Mouse (Mus musculus) spleen, postnatal 14 days (tissue): ENCODE measurements around the gene Cntn4.
"Not testable (repeated sequence)": the region's sequence is repeated elsewhere in the genome, so short reads cannot be mapped to it uniquely, and the experiment has no call there.

Experiments used
- DNase-seq, 2 experiments: peaks; one replicate each; pipeline ENCODE4 v3.0.0; 2021 to 2022; ENCODE audit warnings: low spot score in 2 of 2

The Cntn4 gene

DNA sequence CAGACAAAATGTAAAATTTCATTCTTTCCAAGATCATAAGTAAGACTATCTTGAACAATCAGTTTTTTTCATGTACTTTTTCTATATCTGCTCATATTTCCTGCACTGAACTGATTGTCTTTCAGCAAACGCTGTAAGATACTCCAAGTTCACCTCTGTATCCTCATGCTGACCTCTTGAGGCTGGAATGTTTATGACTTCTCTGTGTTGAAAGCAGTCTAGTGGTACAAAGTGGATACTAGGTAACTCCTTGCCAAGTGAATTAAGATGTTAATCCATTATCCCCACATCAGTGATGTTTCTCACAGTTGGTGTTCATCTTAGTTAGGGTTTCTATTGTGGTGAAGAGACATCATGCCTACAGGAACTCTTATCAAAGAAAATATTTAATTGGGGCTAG lies 651.5 kb downstream of the Cntn4 start:
- no peak for DNase-seq

DNA sequence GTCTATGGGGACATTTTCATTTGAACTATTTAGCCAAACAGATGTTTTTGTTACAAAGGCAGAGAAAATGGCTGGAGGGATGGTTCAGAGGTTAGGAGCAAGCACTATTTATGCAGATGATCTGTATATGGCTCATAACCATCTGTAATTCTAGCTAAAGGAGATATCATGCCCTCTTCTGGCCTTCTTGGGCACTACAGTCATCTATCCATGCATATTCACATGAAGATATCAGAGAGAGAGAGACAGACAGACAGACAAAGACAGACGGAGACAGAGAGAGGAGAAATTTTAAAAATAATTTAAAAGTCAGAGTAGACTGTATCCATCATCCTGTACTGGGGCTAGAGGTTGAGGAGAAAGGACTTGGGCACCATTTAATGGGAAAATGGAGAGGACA lies 652.2 kb downstream of the Cntn4 start:
- DNase-seq = no peak

DNA sequence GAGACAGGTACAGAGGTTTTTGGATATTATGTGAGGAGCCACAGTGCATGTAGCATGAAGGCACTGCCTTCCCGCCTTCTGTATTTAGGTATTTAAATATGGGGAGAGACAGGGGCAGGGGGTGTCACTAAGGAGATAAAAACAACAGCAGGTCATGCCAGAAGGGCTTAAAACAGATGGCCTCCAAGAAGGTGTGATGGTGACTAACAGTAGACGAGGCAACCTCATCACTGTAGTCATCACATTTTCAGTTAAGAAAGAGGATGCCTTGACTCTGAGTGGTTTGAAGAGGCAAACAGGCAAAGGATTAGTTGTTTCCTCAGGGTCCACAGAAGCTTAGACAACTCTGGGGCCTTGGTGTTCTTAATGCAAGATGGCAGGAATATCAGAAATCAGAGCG lies 655.0 kb downstream of the Cntn4 start:
- DNase-seq = no peak

DNA sequence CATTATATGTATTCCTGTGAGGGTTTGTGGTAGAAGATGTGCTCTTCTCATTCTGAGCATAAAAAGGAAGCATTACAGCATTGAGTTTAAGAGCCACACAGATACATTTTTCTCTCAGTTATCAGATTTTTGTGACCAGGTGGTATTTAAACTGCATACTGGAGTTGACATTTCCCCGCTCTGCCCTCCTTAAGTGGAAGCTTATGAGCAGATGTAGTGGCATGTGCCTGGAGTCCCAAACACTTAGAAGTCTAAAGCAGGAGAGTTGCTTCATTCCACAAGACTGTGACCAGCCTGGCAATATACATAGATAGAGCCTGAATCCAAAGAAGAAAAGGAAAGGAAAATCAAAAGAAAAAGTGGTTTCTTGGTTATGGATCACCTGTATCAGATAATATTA lies 655.5 kb downstream of the Cntn4 start:
- DNase-seq = no peak

DNA sequence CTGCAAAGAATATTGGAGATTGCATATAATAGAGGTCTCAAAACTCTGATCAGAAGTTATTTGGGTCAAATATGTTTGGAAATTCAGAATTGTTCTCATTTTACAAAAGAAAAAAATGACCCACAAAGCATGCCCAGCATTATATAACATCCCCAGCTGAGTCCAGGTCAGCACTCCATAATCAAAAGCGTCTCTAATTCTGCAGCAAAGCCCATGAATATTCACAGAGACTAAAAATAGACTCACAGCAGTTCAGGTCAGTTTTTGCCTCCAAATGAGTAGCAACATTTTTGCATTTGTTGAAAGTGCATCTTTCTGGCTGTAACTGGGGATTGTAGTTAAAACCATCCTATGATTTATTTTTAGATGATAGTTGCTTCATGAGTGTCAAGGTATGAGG lies 657.6 kb downstream of the Cntn4 start:
- DNase-seq = no peak

DNA sequence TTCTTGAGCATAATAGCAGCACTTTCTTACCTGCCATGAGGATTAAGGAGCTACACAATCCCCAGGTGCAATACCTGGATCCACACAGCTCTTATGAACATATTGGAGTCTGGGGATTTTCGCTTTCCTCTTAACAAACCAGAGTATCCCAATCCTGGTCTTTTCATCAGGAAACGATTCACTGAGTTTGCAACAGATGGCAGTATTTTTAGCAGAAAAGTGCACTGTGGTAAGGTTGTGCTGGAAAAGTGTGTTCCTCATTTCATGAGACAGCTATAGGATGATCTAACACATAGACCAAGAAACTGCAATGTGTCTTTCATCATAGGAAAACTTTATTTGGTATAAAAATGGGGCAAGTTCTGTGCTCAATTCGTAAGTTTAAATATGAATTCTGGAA lies 659.3 kb downstream of the Cntn4 start:
- no peak for DNase-seq

DNA sequence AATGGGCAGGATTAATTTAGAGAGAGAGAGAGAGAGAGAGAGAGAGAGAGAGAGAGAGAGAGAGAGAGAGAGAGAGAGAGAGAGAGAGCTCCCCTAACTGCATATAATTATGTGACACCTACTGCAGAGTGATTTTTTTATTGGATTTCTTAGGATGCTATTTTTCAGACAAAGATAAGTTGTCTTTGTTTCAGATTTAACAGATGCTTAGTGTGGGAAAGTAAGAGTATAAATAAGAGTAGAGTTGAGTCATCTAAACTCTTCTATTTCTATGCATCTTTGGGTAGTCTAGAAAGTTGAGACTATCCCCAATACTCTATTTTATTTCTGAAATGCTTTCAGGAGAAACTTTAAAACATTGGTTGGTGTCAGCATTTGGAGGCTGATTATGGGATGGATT lies 660.4 kb downstream of the Cntn4 start:
- no peak for DNase-seq

DNA sequence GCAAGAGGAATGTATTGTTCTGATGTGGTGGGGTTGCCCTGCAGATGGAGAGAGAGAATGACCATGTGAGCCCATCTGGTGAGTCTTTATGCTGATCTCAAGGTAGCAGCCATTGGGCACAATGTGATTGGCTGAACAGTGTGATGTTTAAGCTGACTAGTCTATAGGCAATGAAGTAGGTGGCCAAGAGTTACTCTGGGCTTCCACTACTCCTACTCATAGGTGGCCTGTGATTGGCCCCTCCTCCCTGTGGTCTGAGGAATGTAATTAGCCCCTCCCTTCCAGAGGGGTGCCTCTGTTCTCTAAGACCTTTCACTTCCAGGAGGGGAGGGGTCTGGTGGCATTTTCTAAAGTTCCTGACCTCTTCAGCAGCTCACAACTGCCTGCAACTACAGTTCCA lies 663.7 kb downstream of the Cntn4 start:
- no peak for DNase-seq

DNA sequence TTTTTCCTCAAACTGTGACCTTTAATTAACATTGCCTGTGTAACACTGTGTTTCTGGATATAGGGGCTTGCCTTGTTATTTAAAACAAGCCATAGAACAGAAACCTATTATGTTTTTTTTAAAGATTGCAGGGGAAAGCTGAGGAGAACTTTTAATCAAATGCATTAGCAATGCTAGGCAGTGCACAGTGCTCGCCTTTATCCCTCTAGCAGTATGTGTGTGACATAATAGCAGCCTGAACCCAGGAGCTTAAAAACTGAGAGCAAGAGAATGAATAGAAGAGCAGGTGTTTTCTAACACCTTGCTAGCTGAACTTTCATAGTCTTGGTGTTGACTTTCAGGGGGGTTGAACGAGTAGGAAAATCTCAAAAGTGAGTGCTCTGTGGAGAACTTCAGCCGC lies 672.6 kb downstream of the Cntn4 start:
- DNase-seq = no peak

DNA sequence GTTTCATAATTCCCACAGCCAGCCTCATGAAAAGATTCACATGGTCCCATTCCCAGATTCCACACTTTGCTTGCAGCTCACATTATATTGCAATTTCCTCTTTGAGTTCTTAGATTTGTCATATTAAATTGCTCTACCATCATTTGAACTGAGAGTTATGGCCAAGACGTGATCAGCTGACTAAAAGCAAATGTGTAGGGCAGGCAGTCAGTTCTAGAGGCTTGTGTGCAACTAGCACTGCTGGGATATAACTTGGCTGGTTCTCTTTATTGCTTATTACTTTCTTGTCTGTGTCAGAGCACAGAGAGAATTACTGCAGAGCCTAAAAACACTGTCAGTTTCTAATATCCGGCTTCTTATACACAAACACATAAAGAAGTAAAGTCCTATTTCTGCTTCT lies 673.9 kb downstream of the Cntn4 start:
- no peak for DNase-seq

DNA sequence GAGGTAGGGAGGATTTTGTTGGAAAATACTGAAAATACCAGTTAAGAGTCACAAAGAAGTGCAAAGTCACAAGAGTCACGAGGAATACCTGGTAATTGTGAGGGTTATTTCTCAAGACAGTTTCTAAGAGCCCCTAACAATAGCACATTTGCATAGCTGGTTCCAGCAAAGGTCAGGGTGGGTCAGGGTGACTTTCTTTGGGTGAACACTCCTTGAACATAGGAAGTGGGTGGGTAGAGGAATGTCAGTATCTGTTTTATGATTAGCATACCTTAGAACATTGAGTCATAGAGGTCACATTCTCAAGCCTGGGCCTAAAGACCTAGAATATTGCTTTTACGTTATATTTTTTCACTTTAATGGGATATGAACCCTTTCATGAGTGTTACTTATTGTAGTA lies 681.3 kb downstream of the Cntn4 start:
- not testable (repeated sequence) for DNase-seq

DNA sequence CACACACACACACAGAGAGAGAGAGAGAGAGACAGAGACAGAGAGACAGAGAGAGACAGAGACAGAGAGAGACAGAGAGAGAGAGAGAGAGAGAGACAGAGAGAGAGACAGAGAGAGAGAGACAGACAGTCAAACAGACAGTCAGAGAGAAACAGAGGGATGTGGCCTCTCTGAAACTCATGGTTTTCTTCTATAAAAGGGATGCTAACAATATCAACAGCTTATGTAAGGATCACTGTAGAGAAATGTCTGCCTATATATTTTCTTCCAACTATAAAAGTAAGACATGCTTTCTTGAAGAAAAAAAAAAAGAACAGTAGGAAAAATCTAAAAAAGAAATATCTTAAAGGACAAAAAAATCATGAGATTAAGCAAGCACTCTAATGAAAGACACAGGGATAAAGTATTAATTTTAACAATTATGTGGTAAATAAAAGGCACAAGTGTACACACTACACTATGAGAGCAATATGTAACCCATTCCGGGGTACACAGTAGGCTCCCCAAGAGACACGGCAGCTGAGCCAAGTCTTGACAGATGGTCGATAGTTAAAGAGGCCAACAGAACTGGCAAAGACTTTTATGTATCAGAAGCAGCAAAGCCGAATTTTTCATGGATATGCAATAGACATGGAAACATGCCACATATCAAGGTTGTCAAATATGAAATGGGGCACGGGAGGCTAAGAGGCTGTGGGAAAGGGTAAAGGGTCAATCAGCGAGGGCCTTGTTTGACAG lies 704.0 kb downstream of the Cntn4 start:
- DNase-seq = no peak

DNA sequence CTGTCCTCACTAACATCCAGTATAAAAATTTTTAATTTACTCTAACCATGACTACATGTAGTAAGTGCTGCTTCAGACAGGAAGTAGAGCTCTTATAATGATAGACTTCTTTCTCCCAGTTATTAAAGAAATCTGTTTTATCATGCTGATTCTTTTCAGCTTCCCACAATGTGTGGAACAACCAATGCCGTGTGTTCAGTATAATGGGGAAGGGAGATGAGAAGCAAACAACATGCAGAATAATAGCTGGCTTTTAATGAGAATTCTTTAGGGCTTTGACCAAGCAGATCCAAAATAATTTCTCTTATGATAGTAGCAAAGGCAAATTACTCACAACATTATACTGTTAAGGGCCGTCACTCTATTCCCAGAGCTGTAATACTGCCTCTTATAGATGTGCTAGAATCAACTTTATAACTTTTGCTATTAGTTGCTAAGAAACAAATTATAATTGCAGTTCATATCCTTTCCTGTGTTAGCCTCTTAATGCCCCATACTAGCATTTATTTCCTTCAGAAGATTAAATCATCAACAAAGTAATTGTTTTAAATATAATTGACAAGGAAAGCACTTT lies 710.5 kb downstream of the Cntn4 start:
- DNase-seq = no peak

DNA sequence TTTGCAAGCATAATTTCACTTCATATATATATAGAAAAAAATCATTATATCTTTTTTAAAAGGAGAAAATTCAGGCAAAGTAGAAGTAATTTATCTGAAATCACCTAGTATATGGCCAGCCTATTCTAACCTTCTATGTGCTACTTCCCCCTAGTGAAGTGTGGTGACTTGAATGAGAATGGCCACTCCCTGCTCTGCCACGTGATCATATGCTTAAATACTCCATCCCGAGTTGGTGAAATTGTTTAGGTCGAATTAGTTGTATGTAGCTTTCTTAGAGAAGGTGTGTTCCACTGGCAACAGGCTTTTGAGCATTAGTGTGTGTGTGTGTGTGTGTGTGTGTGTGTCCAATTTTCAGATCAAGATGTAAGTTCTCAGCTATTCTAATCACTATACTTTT lies 730.6 kb downstream of the Cntn4 start:
- DNase-seq = no peak

DNA sequence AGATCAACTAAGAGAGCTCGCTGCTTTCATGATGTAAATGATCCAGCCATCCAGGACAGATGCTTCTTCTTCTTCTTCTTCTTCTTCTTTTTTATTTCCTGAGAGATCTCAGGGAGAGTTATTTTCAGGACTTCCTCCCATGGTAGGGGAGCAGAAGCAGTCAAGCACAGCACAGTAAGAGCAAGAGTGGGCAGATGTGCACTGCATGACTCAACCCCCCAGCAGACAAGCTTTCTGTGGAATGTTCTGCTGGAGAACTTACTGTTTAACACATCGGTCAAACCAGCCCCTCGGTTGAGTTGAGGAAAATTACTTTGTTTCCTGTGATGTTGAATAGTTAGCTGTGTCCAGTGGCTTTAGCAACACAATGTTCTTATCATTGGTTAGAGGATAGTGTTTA lies 731.2 kb downstream of the Cntn4 start:
- DNase-seq = no peak

DNA sequence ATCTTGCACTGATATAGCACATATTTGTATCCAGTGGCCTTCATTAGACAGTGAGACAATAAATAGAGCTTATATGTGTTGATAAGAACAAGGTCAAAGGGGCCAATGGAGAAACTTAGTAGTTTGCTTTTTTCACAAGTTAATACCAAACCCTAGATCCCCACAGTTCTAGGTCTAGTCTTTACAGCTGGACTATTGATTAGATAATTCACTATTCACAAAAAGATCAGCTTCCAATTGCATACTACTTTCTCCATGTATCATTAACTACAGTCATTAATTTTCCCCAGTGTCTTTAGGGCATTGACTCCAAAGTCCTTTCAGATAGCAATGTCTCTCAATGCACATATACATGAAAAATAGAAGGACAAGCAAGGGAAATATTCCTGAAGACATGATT lies 745.5 kb downstream of the Cntn4 start:
- DNase-seq = no peak

DNA sequence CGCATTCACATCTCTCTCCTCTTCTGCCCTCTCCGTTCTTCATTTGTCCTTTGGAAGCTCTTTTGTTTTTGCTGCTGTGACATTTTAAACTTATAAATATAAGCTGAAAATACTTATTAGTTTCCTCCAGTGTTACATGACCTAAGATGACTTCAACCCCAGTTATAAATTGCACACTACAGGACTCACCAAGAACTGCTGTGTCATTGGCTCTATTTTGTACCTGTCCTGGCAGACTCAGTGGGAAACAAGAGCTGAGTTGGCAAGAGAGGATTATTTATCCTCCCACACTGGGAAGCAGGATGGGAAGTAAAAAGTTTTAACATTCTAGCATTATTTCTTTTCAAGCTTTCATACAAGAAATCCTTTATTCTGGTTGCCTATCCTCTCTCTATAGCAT lies 746.0 kb downstream of the Cntn4 start:
- DNase-seq = no peak

DNA sequence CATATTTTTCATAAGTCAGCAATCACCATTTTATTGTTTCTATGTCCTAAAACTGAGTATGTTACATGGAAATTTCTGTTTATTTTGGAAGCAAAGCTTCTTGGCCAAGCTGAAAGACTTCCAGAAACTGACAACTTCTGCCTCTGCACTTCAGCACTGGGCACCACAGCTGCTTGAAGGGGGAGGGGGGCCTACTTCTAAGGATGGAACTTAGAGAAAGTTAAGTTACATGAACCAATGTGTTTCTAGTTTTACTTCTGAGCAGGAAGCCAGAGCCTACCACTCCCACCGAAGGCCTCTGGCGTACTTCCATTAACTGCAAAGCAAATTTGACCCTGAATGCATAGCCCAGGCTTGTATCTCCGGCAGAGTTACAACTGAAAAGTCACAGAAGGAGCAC lies 749.2 kb downstream of the Cntn4 start:
- no peak for DNase-seq

DNA sequence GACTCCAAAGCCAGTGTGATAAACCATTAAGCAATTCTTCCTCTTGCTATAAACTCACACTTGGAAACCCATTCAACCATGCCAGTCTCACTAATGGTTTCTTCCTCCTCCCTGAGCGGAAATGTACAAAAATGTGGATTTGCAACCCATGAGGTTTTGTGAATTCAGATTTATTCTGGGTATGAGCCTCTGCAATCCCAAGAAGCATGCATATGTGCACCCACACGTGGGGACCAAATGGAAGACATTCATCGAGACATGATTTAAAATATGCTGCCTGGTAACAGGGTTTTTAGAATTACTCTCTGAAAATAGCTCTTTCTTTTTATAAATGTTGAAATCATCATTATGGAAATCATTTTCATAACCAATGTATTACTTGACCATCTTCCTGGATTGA lies 754.0 kb downstream of the Cntn4 start:
- no peak for DNase-seq

DNA sequence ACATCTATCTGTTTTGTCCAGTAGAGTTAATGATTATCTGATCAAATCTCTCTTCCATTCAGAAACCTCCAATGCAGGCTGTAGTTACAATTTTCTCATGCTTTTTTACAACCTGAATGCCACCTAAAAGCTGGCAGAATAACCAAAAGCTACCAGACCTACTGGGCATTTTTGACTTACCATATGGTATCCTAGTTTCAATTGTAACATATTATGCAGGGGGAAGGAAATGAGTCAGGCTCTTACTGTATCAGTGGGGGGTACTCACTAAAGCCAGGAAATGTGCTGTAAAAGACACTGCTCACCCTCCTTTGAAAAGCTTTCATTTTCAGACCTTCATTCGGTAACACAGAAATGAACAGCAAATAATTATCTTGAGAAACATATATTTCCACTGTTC lies 763.3 kb downstream of the Cntn4 start:
- DNase-seq = no peak

DNA sequence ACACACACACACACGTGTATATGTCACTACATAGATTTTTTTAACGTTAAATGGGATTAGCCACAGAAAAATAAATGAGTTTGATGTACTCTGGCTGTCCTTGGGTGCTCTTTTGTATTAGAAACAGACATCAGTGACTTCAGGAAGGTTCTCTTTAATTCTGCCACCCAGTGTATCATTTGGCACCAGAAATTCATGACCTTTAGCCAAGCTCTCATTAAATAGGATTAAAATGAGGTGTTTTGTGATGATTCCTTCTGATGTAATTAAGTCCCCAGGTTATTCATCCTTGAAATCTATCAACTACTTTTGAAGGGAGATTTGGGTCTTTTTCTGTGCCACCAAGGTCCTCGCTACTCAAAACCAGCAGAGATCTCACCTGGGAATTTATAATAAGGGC lies 763.8 kb downstream of the Cntn4 start:
- DNase-seq = no peak

DNA sequence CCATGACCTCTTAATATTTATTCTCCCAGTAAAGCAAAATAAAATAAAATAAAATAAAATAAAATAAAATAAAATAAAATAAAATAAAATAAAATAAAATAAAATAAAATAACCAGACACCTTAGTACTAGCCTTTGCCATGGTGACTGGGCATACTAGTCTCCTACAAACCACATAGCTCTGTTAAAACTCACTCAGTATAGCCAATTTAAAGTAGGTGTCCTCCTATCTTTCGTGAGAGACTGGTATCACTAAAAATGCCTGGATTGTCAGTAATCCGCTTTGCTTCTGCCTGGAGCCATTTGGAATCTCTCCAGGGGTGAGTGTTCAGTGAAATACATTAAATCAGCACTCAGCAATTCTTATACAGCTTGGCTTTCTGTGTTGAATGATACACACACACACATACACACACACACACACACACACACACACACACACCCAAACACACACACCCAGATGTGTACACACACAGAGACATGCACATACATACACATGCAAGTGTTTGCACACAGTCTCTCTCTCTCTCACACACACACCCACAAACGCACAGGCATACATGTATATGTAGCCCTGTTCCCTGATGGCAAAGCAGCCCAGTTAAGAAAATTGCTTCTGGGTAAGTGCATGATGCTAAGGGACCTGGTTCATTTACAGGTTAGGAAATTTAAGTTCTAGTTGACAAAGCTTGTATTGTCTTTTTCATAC lies 776.8 kb downstream of the Cntn4 start:
- DNase-seq = no peak

DNA sequence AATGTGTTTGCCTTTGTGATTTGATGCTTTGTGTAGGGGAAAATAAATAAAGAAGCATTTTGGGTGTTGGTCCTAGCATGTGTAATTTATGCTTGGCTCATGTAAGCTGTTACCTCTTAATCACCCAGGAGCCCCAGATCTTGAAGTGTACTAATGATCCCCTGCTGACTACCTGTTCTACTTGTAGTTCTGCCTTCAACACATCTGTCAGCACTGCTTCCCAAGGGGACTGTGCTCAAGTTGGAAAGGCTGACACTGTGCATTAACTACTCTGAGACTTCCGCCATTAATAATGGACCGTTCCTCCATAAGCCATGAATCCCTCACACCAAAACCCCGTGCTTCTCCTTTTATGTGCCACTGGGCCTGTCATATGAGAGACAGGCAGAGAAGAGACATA lies 778.2 kb downstream of the Cntn4 start:
- no peak for DNase-seq
